Mouse (Mus musculus) CH12.LX (cell line): Measurements from ENCODE around the gene Pdia2. TPM values are rescaled to one million over a fixed set of nuclear protein-coding genes. Genes with fewer than 3 reads are reported as not detected.

ENCODE experiments used
- DNase-seq: peaks from one replicate; pipeline ENCODE4 v3.0.0-alpha.2; 2013; ENCODE audit errors: extremely low read depth
- H3K27ac ChIP-seq: 2 replicates; pipeline ENCODE4 v1.5.1; 2012; ENCODE audit warnings: low read depth, mild to moderate bottlenecking, control low read depth, moderate library complexity; ENCODE audit not compliant: insufficient read depth
- H3K27me3 ChIP-seq: replicated peaks from 2 replicates; pipeline ENCODE3; 2012; ENCODE audit warnings: inconsistent platforms
- H3K36me3 ChIP-seq, 2 experiments: replicated peaks in 1 of 2; 2 replicates each; pipeline versions ENCODE3 to v1.6.1; 2012; ENCODE audit warnings: inconsistent platforms in 1 of 2, low read length in 1 of 2, mild to moderate bottlenecking in 1 of 2, mixed read lengths in 1 of 2, moderate library complexity in 1 of 2; ENCODE audit not compliant: control insufficient read depth in 1 of 2, insufficient read depth in 1 of 2
- H3K4me1 ChIP-seq, 2 experiments: 2 replicates each; pipeline ENCODE4 v1.6.1; 2012; ENCODE audit warnings: inconsistent platforms in 1 of 2, moderate library complexity in 1 of 2; ENCODE audit not compliant: insufficient read depth in 2 of 2, control insufficient read depth in 1 of 2
- H3K4me2 ChIP-seq: 2 replicates; pipeline ENCODE4 v1.6.1; 2012; ENCODE audit warnings: low read depth, mild to moderate bottlenecking, control low read depth; ENCODE audit not compliant: poor library complexity, insufficient read depth, severe bottlenecking
- H3K4me3 ChIP-seq, 3 experiments: fragments of 150-350 bp in 1 of 3; sonication (generic) in 1 of 3; replicated peaks in 1 of 3; 2 replicates each; pipeline versions ENCODE3 to v1.5.1; 2011 to 2012; ENCODE audit warnings: low read depth in 2 of 3, low read length in 2 of 3, mild to moderate bottlenecking in 2 of 3, moderate library complexity in 2 of 3, control low read depth in 1 of 3, improper control_type of control experiment in 1 of 3, inconsistent platforms in 1 of 3, mixed read lengths in 1 of 3; ENCODE audit not compliant: poor library complexity in 1 of 3
- H3K79me2 ChIP-seq: replicated peaks from 2 replicates; pipeline ENCODE4 v1.6.1; 2012; ENCODE audit warnings: mild to moderate bottlenecking, moderate library complexity; ENCODE audit not compliant: control insufficient read depth, poor library complexity, insufficient read depth, severe bottlenecking; ENCODE audit errors: extremely low read depth
- H3K9ac ChIP-seq: 2 replicates; pipeline ENCODE4 v1.6.1; 2012; ENCODE audit warnings: low read depth, mild to moderate bottlenecking, control low read depth, moderate library complexity; ENCODE audit not compliant: insufficient read depth
- H3K9me3 ChIP-seq: replicated peaks from 2 replicates; pipeline ENCODE3; 2012; ENCODE audit warnings: low read length, inconsistent platforms, mixed read lengths
- CTCF ChIP-seq, 2 experiments: IDR thresholded peaks in 1 of 2; conservative IDR thresholded peaks in 1 of 2; 2 replicates each; pipeline ENCODE4 v1.5.1; 2011 to 2012; ENCODE audit warnings: low read depth in 2 of 2, low read length in 2 of 2, improper control_type of control experiment in 1 of 2, inconsistent platforms in 1 of 2, mild to moderate bottlenecking in 1 of 2, moderate library complexity in 1 of 2
- ZNF384 ChIP-seq: IDR thresholded peaks from 2 replicates; pipeline ENCODE4 v1.6.1; 2012; ENCODE audit warnings: low read depth, low read length, improper control_type of control experiment, inconsistent platforms
- dilution Hi-C: fragments of 300-500 bp; cut with MboI; formaldehyde crosslinking; loops from 2 replicates; pipeline ENCODE4 v1.14.3; 2020; ENCODE audit warnings: low sequenced_read_pairs; ENCODE audit not compliant: extremely low pct_unique_long_range_greater_than_20kb, extremely low pct_ligation_motif_present
- in situ Hi-C: fragments of 300-500 bp; cut with MboI; formaldehyde crosslinking; loops from 3 replicates; pipeline ENCODE4 v1.14.3; 2019; ENCODE audit warnings: low sequenced_read_pairs, low pct_ligation_motif_present, low pct_unique_long_range_greater_than_20kb, mixed read lengths
- polyA plus RNA-seq: library from polyadenylated mRNA; unstranded; fragments of >175 nt; gene quantifications from 2 replicates; pipeline ENCODE4 v1.2.1, GENCODE M21; 2012; ENCODE audit warnings: low read depth; ENCODE audit not compliant: insufficient read length
- total RNA-seq, 2 experiments: library from RNA; depleted of rRNA; stranded (reverse); fragments of 300-350 nt in 1 of 2; fragments of >200 nt in 1 of 2; gene quantifications; 2 replicates each; pipeline ENCODE4 v1.2.3; 2012 to 2014

Pdia2 gene
- total and polyA plus RNA-seq, 3 experiments: 0.38 TPM; not detected in 2

DNA sequence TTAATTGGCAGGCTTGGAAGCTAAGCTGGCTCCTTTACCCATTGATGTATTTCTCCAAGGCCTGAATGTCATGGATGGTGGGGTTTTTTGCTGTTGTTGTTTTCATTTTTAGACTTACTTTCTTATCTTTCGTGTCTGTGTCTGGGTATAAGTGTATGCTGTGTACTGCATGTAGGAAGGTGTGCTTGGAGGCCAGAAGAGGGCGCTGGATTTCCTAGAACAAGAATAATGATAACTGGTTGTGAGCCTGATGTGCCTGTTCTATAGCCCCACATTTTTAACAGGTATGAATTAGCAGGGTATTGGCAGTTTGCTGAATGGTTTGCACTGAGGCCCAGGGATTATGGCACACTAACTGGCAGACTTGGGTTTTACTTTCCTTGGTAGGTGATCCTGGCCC lies 49.8 kb downstream of the Pdia2 start:
- peaks cover 33% of the 10 kb centered on the region for H3K79me2 ChIP-seq
- DNase-seq: no peak
- H3K4me2 ChIP-seq: no peak overlapping the region
- peaks cover 0 to 3% of the 10 kb centered on the region in 2 experiments; a peak in 1 of 4 replicates for H3K4me1 ChIP-seq
- H3K9ac ChIP-seq: no peak overlapping the region
- dilution Hi-C loops (no loop called here), in situ Hi-C loops (no loop called here)
- no peaks in the 10 kb centered on the region for H3K9me3 ChIP-seq
- H3K4me3 ChIP-seq: no peak overlapping the region
- TF ChIP-seq CTCF (conservative IDR thresholded peaks at IDR 0.05 in 1 of 2, IDR thresholded peaks at IDR 0.05 in 1 of 2; ENCODE audit: low read depth in 2 of 2, low read length in 2 of 2): peak in 1 of 2 experiments; percentile 16; a peak in 2 of 4 replicates
- TF ChIP-seq ZNF384: no peak
- peaks cover 30 to 86% of the 10 kb centered on the region in 2 experiments for H3K36me3 ChIP-seq
- no peak overlapping the region for H3K27ac ChIP-seq
- no peaks in the 10 kb centered on the region for H3K27me3 ChIP-seq

Other genes starting within 250 kb of the Pdia2 start
- not detected in 2 replicates for gene A930017K11Rik, start 246.5 kb downstream of the Pdia2 start, total RNA-seq (2012; rRNA removed)
- gene A930017K11Rik, start 246.5 kb downstream of the Pdia2 start, total RNA-seq (2014; rRNA removed): not detected in 2 replicates
- not detected in 2 replicates for gene A930017K11Rik, start 246.5 kb downstream of the Pdia2 start, polyA plus RNA-seq
- 6.0 and 7.5 TPM in 2 replicates for gene Capn15, start 213.3 kb downstream of the Pdia2 start, total RNA-seq (2012; rRNA removed)
- gene Capn15, start 213.3 kb downstream of the Pdia2 start, total RNA-seq (2014; rRNA removed): 1.5 and 2.1 TPM in 2 replicates
- gene Capn15, start 213.3 kb downstream of the Pdia2 start, polyA plus RNA-seq: 11.4 and 11.5 TPM in 2 replicates
- 3.1 and 4.6 TPM in 2 replicates for gene Rab11fip3, start 129.5 kb downstream of the Pdia2 start, total RNA-seq (2012; rRNA removed)
- 3.1 and 3.5 TPM in 2 replicates for gene Rab11fip3, start 129.5 kb downstream of the Pdia2 start, total RNA-seq (2014; rRNA removed)
- 7.6 and 7.8 TPM in 2 replicates for gene Rab11fip3, start 129.5 kb downstream of the Pdia2 start, polyA plus RNA-seq
- 12.9 and 16.8 TPM in 2 replicates for gene Decr2, start 108.8 kb downstream of the Pdia2 start, total RNA-seq (2012; rRNA removed)
- gene Decr2, start 108.8 kb downstream of the Pdia2 start, total RNA-seq (2014; rRNA removed): 21.0 TPM in 2 replicates
- gene Decr2, start 108.8 kb downstream of the Pdia2 start, polyA plus RNA-seq: 12.6 and 13.1 TPM in 2 replicates
- 0.47 and 0.55 TPM in 2 replicates for gene Nme4, start 103.5 kb downstream of the Pdia2 start, total RNA-seq (2012; rRNA removed)
- 0.46 TPM in 1 of 2 replicates, not detected in the other for gene Nme4, start 103.5 kb downstream of the Pdia2 start, total RNA-seq (2014; rRNA removed)
- 0.27 and 0.56 TPM in 2 replicates for gene Nme4, start 103.5 kb downstream of the Pdia2 start, polyA plus RNA-seq
- gene Tmem8, start 85.8 kb downstream of the Pdia2 start, total RNA-seq (2012; rRNA removed): 2.3 and 3.6 TPM in 2 replicates
- gene Tmem8, start 85.8 kb downstream of the Pdia2 start, total RNA-seq (2014; rRNA removed): 1.8 and 2.8 TPM in 2 replicates
- 3.9 and 4.6 TPM in 2 replicates for gene Tmem8, start 85.8 kb downstream of the Pdia2 start, polyA plus RNA-seq
- gene Mrpl28, start 75.6 kb downstream of the Pdia2 start, total RNA-seq (2012; rRNA removed): 157 and 161 TPM in 2 replicates
- 148 and 154 TPM in 2 replicates for gene Mrpl28, start 75.6 kb downstream of the Pdia2 start, total RNA-seq (2014; rRNA removed)
- 90.5 and 101 TPM in 2 replicates for gene Mrpl28, start 75.6 kb downstream of the Pdia2 start, polyA plus RNA-seq
- gene Axin1, start 60.4 kb downstream of the Pdia2 start, total RNA-seq (2012; rRNA removed): 28.5 and 33.2 TPM in 2 replicates
- 27.8 and 28.5 TPM in 2 replicates for gene Axin1, start 60.4 kb downstream of the Pdia2 start, total RNA-seq (2014; rRNA removed)
- 38.8 and 43.4 TPM in 2 replicates for gene Axin1, start 60.4 kb downstream of the Pdia2 start, polyA plus RNA-seq
- 1.8 and 8.1 TPM in 2 replicates for gene Rgs11, start 3.9 kb upstream of the Pdia2 start, total RNA-seq (2012; rRNA removed)
- 0.28 and 0.40 TPM in 2 replicates for gene Rgs11, start 3.9 kb upstream of the Pdia2 start, total RNA-seq (2014; rRNA removed)
- 0.13 TPM in 1 of 2 replicates, not detected in the other for gene Rgs11, start 3.9 kb upstream of the Pdia2 start, polyA plus RNA-seq
- gene Arhgdig, start 8.7 kb upstream of the Pdia2 start, total RNA-seq (2012; rRNA removed): 10.1 and 10.3 TPM in 2 replicates
- gene Arhgdig, start 8.7 kb upstream of the Pdia2 start, total RNA-seq (2014; rRNA removed): 0.24 TPM in 1 of 2 replicates, not detected in the other
- gene Arhgdig, start 8.7 kb upstream of the Pdia2 start, polyA plus RNA-seq: 0.60 and 1.6 TPM in 2 replicates
- 4.9 and 8.3 TPM in 2 replicates for gene Fam234a, start 45.2 kb upstream of the Pdia2 start, total RNA-seq (2012; rRNA removed)
- gene Fam234a, start 45.2 kb upstream of the Pdia2 start, total RNA-seq (2014; rRNA removed): 3.6 and 4.1 TPM in 2 replicates
- gene Fam234a, start 45.2 kb upstream of the Pdia2 start, polyA plus RNA-seq: 9.0 and 13.3 TPM in 2 replicates
- 46.1 and 63.0 TPM in 2 replicates for gene Luc7l, start 53.8 kb upstream of the Pdia2 start, total RNA-seq (2012; rRNA removed)
- gene Luc7l, start 53.8 kb upstream of the Pdia2 start, total RNA-seq (2014; rRNA removed): 70.2 and 75.9 TPM in 2 replicates
- gene Luc7l, start 53.8 kb upstream of the Pdia2 start, polyA plus RNA-seq: 68.6 and 76.0 TPM in 2 replicates
- gene Neurl1b, start 215.7 kb upstream of the Pdia2 start, total RNA-seq (2012; rRNA removed): 0.17 and 0.25 TPM in 2 replicates
- gene Neurl1b, start 215.7 kb upstream of the Pdia2 start, total RNA-seq (2014; rRNA removed): not detected in 2 replicates
- not detected in 2 replicates for gene Neurl1b, start 215.7 kb upstream of the Pdia2 start, polyA plus RNA-seq